Mouse (Mus musculus) olfactory bulb, adult 2 months (tissue): ENCODE measurements at regions not wholly inside any gene's neighbourhood (a gene's known extent, or its start where the extent isn't known, plus 50 kb on each side); places are given as distances from the start of the nearest gene placed in this dataset.
A peak's percentile ranks its signal among the peaks of the same experiment; 100 is the strongest.

Experiments
- H3K27ac ChIP-seq: fragments of 200-500 bp; 2 replicates; pipeline ENCODE4 v1.5.1; 2012; ENCODE audit warnings: low read depth, low read length; ENCODE audit not compliant: insufficient read depth
- H3K4me1 ChIP-seq: fragments of 200-500 bp; 2 replicates; pipeline ENCODE4 v1.6.1; 2012; ENCODE audit warnings: low read length; ENCODE audit not compliant: control insufficient read depth, insufficient read depth
- H3K4me3 ChIP-seq: fragments of 200-500 bp; 2 replicates; pipeline ENCODE4 v1.5.1; 2012; ENCODE audit warnings: mild to moderate bottlenecking, low read depth, low read length, moderate library complexity; ENCODE audit not compliant: insufficient read depth
- CTCF ChIP-seq: fragments of 200-500 bp; IDR thresholded peaks from 2 replicates; pipeline ENCODE4 v1.5.1; 2012; ENCODE audit warnings: low read depth, mild to moderate bottlenecking, low read length, moderate library complexity; ENCODE audit not compliant: insufficient read depth
- POLR2A ChIP-seq: fragments of 200-500 bp; IDR thresholded peaks from 2 replicates; pipeline ENCODE4 v1.6.1; 2012; ENCODE audit warnings: mild to moderate bottlenecking, low read depth, low read length, moderate library complexity; ENCODE audit not compliant: insufficient read depth
- WGBS: fragments of 180-500 bp; shearing (Covaris S2); methylation state at CpG from one replicate; pipeline ENCODE4 v1.1.7; 2018; 5-methylcytosine and 5-hydroxymethylcytosine counted together

DNA sequence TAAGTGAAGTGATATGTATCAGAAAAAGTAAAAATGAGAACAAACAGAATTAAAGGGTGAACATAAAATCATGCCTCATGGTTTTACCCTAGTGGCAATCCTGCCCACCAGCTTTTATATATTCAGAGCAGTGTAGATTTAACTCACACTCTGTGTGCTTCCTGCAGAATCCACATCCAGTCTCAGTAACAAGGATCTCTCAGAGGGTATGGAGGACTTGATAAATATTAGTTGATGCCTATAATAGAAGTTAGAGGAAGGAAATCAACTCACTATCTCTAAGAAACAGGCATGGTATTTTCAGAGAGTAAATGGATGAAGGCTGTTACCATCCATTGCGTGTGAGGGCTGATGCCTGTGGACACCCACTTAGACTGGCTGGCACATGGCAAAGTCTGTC is 492.5 kb upstream of the Nr5a2 start:
- Histone ChIP-seq H3K27ac (no peak overlapping the region), H3K4me1 (no peaks in the 10 kb centered on the region), H3K4me3 (no peak overlapping the region)
- TF ChIP-seq POLR2A (no peak), CTCF (no peak)
- WGBS, result 84% methylated on average over 1 of the region's 1 CpGs

DNA sequence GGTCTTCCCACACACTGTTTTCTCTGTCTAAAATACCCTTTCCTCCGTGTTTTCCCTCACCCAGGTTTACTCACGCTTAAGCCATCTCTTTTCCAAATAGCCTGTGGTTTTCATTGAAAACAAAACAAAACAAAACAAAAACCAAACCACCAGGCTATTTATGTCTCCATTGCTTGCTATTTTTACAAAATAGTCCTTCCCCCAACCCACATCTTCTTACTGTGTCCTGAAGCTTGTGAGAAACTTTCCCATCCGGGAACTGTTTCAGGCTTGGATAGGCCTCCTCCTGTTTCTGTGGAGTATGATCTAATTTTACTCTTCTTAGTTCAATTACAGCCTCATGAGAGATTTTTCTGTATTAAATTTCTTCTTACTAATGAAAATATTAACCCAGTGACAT is 486.2 kb upstream of the Nr5a2 start:
- Histone ChIP-seq H3K4me3 (no peak overlapping the region), H3K27ac (peak overlapping the region; percentile 20; the same call in 1 of the 2 replicates), H3K4me1 (no peaks in the 10 kb centered on the region)
- no peak for TF ChIP-seq POLR2A
- TF ChIP-seq CTCF, result no peak
- 26% methylated on average over 3 of the region's 3 CpGs for WGBS

DNA sequence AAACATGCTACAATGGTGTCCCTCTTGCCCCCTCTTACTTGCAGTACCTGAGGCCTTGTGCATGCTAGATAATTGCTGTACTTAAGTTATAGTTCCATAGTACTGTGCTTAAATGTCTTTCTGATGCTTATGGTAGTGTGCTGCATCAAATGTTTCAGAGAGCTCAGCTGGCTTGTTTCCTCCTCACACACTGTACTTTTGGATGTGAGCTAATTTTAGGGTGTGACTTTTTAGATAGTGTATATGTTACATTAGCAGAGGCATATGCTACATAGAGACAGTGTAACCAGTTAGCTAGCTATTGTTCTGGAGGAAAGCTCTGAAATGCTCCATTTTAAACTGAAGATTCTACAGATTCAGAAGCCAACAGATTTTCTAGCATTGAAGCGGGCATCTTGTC is 467.9 kb upstream of the Nr5a2 start:
- no peaks in the 10 kb centered on the region for H3K4me1 ChIP-seq
- WGBS, result 79% methylated on average over 1 of the region's 1 CpGs
- TF ChIP-seq POLR2A (no peak), CTCF (no peak)
- H3K4me3 ChIP-seq, result no peak overlapping the region
- H3K27ac ChIP-seq, result no peak overlapping the region

DNA sequence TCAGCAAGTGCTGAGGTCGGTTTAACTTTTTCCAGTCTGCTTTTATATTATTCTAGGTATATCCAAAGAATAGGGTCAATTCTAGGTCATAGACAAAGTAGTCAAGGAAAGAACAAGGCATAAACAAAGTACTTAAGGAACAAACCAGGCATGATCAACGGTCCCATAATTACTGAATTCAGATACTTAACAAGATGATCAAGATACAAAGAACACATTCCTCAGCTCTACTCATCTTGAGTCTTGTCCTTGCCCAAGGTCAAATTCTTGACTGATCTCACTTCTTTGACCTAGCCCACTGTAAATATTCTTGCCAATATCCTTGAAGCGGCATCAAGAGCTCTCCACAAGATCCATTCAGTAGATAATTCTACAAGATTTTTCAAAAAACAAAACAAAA is 458.1 kb upstream of the Nr5a2 start:
- Histone ChIP-seq H3K4me1 (no peaks in the 10 kb centered on the region), H3K4me3 (no peak overlapping the region), H3K27ac (no peak overlapping the region)
- no peak for TF ChIP-seq POLR2A
- no peak for TF ChIP-seq CTCF
- WGBS, result 73% methylated on average over 3 of the region's 3 CpGs

DNA sequence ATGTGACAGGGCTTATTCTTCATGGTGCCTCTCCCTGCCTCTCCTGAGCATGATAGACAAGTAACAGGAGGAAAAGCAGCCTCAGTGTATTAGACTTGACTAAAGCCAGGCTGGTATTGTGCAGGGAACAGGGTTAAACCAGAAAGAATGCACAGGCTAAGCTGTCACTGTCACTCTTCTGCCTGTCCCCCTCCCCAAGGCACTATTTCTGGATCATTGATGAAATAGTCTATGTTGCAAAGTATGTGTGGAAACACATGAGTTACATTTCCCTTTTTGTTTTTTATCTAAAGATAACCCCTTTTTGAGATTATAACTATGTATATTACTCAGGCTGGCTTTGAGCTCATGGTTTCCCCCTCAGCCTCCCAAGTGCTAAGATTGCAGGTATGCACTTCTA is 436.5 kb upstream of the Nr5a2 start:
- Histone ChIP-seq H3K27ac (no peak overlapping the region), H3K4me1 (no peaks in the 10 kb centered on the region), H3K4me3 (no peak overlapping the region)
- TF ChIP-seq POLR2A (no peak), CTCF (no peak)

DNA sequence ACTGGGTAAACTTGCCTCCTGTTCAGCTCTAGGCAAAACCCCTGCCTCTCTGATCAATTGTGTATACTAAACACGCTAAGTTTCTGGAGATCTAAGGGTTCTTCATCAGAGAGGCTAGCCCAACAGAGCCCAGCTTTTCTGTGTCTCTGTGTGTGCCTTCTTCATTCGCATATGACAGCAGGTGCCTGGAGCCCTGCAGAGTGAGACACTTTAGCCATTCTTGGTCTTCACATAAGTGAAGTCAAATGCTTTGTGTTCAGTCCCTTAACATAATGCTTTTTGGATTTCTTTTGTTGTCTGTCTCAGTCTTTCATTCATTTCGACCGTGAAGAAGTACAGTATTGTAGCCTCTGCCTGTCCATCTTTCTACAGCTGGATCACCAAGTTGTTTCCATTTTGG is 427.3 kb upstream of the Nr5a2 start:
- WGBS, result 65% methylated on average over 4 of the region's 4 CpGs
- TF ChIP-seq POLR2A (no peak), CTCF (no peak)
- Histone ChIP-seq H3K4me3 (no peak overlapping the region), H3K27ac (no peak overlapping the region), H3K4me1 (no peaks in the 10 kb centered on the region)

DNA sequence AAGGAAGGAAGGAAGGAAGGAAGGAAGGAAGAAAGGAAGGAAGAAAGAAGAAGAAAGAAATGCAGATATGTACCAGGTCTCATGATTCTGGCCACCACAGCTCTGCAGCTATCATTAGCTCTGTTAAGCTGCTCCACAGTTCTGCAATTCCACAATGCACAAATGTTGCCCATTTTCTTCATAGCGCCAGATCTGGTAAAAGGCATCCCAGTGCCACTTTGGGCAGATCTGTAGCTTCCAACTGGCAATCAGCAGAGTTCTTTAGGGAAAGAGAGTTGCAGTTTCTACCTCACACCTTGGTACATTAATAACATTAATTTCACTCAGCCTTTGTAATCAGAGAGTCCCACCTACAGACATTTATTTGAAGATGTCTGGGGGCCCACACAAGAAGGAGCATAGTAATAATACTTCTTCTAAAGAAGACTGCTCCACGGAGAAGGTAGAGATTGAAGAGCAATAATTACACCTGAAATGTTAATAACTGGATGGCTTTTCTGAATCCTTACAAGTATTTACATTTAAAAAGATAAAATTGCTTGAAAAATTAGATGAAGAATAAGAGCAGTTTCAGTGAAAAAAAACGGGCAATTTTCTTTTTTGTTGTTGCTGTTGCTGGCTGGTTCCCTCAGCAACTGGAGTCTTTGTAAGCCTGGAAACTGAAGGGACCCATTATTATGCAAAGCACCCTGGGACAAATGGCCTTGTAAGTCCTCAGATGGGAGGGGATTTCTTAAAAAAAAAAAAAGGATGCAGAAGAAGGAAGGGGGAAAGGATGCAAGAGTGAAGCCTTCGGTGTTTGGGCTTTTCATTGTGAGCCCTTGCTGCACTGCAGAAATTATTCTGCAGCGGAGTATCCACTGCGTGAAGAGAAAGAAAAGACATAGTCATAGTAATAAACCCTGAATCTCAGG is 418.1 kb upstream of the Nr5a2 start:
- no peak overlapping the region for H3K4me3 ChIP-seq
- H3K4me1 ChIP-seq, result no peaks in the 10 kb centered on the region
- 15% methylated on average over 6 of the region's 6 CpGs for WGBS
- no peak overlapping the region for H3K27ac ChIP-seq
- TF ChIP-seq CTCF (no peak), POLR2A (no peak)

DNA sequence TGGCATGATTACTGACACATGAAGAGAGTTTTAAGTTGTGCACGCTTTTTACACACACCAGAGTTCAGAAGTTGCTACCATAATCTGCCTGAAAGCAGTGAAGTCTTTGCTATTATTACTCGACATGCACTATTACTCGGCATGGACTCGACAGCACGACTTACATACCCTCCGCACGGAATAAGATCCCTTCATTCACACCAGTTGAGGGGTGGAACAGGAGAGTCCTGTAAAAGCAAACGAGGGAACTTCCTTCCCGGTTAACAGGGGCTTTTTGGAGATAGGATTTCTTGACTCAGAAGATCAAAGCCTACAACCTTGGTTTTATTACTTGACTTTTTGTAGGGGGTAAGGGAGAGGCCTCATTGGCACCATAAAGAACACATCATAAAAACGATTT is 416.4 kb upstream of the Nr5a2 start:
- Histone ChIP-seq H3K4me1 (no peaks in the 10 kb centered on the region), H3K4me3 (no peak overlapping the region), H3K27ac (no peak overlapping the region)
- WGBS, result 88% methylated on average over 10 of the region's 10 CpGs
- no peak for TF ChIP-seq CTCF
- no peak for TF ChIP-seq POLR2A

DNA sequence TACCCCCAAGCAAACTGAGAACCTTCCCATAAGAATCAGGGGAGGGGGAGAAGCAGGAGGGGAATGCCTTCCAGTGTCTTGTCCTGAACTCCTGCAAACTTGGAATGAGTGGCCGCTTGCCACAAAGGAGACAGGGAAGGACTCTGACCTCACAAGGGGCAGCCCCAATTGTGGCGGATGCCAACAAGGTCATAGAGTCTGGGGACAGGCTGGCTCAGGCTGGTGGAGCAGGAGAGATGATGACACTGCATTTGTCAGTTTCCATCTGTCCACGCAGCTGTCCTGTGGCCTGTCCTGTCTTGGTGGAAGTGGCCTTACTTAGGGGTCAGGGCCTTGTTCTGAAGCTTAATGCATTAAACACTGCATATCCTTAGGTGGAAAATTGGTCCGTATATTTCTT is 414.4 kb upstream of the Nr5a2 start:
- Histone ChIP-seq H3K4me1 (no peaks in the 10 kb centered on the region), H3K27ac (no peak overlapping the region), H3K4me3 (no peak overlapping the region)
- TF ChIP-seq CTCF (no peak), POLR2A (no peak)
- WGBS, result 84% methylated on average over 4 of the region's 4 CpGs
